Mouse (Mus musculus) G1E (cell line): ENCODE measurements at regions not wholly inside any gene's neighbourhood (a gene's known extent, or its start where the extent isn't known, plus 50 kb on each side); places are given as distances from the start of the nearest gene placed in this dataset.

Experiments used
- CTCF ChIP-seq: IDR thresholded peaks from 2 replicates; pipeline ENCODE4 v1.5.1; 2012; ENCODE audit warnings: low read depth, low read length, inconsistent platforms, mixed read lengths
- GATA1 ChIP-seq: IDR thresholded peaks from 2 replicates; pipeline ENCODE4 v1.6.1; 2012; ENCODE audit warnings: borderline replicate concordance, low read length, inconsistent platforms, mixed read lengths
- GATA2 ChIP-seq: IDR thresholded peaks from 2 replicates; pipeline ENCODE4 v1.6.1; 2012; ENCODE audit warnings: low read depth, low read length, inconsistent platforms, borderline replicate concordance
- POLR2AphosphoS5 ChIP-seq: IDR thresholded peaks from 2 replicates; pipeline ENCODE4 v1.6.1; 2012; ENCODE audit warnings: low read depth, low read length, inconsistent platforms; ENCODE audit not compliant: insufficient replicate concordance
- TAL1 ChIP-seq: conservative IDR thresholded peaks from 2 replicates; pipeline ENCODE4 v1.6.1; 2012; ENCODE audit warnings: low read depth, low read length, inconsistent platforms, mixed read lengths

- TF ChIP-seq CTCF (no peak), GATA1 (no peak), TAL1 (no peak), GATA2 (no peak), POLR2AphosphoS5 (no peak)
Observed at GRCm38 (mm10) chr2:57527966-57528365, 290.5 kb downstream of the Gpd2 start.
